Mouse (Mus musculus): ENCODE measurements around the gene Ppp1r13l.

The Ppp1r13l gene

DNA sequence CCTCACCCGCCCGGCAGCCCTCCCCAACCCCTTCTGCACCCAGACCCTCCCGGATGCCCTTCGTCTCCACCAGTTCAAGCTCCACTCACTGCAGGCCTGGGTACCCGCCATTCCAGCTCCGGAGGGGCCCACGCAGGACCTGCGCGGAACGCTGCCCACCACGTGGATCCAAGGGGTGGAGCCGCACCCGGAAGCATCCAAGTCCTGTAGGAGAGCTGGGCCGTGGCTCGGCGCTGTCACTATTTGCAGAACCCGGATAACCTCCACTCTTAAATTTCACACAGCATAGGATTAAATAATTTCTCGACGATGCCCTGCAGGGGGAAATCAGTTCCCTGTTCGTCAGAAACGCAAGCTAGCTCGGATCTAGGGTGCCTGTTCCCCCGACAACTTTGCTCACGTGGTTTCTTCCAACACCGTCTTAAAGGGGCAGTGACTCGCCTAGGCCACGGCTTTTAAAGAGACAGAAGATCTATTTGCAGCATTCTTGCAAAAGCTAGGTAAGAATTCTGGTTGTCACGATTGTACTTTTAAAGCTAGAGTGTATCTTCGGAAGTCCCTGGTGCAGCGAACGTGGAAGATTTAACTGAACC, at the start of gene Ppp1r13l, which contains the start of gene Cd3eap:
Gene Ppp1r13l, plus strand, starts transcription at position 451 of the 593 bp plus-strand sequence.
Gene Cd3eap, minus strand, starts transcription at position 185 of the 593 bp plus-strand sequence.
- Histone ChIP-seq H3K9me3 (ENCODE audit: low read length) (no peaks in the 10 kb centered on the region), H3K27me3 (ENCODE audit: insufficient read depth, low read length) (no peaks in the 10 kb centered on the region), H3K4me1 (replicated peaks; ENCODE audit: low read depth, low read length) (peaks cover 80% of the 10 kb centered on the region), H3K4me3 (replicated peaks; ENCODE audit: low read length) (peak within 1 kb of the TSS; percentile 94), H3K36me3 (ENCODE audit: insufficient read depth, low read length) (peaks cover 47% of the 10 kb centered on the region)
- no peak for TF ChIP-seq CTCF (conservative IDR thresholded peaks at IDR 0.05; ENCODE audit: low read length)
- no peak for TF ChIP-seq POU5F1 (IDR thresholded peaks at IDR 0.05; ENCODE audit: borderline replicate concordance, low read length)
- TF ChIP-seq NANOG (IDR thresholded peaks at IDR 0.05; ENCODE audit: borderline replicate concordance, low read length) = no peak

DNA sequence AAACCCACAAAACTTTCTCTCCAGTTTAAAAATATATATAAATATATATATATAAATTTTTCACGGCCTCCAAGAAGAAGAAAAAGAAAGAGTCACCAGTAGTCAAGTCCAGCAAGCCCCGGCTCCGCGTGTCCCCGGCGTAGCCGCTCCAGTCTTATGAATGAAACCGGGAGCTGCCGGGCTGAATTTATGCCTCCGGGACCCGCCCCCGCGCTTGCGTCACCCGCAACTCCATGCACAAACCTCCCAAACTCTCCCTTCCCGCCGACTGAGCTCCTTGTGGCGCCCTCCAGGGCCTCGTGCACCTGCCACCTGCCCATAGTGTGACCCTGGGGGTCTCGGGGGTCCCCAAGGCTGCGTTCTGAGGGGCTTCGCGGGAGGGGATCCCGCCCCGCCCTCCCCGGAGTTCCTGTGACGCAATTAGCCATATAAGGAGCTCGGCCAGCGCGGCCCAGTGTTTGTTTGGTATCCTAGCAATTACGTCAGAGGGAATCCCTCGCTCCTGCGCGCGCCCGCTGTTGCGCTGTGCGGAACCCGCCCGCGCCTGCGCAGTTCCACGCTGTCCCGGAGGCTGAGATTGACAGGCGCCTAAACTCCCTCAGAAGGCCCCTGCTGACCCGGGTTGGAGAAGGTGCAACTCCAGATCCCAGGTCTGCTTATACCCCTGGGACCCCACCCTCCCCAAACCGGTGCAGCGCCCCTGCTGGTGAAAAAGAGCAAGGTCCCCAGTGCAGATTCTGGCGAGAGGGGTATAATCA, 49.5 kb upstream of the Ppp1r13l start, which contains the start of gene Fosb:
Gene Fosb, minus strand, starts transcription at position 168 of the 758 bp plus-strand sequence.
- peak; percentile 29; the same call in 1 of the 2 replicates for TF ChIP-seq CTCF (conservative IDR thresholded peaks at IDR 0.05; ENCODE audit: low read length)
- TF ChIP-seq NANOG (IDR thresholded peaks at IDR 0.05; ENCODE audit: borderline replicate concordance, low read length) = no peak
- Histone ChIP-seq H3K27me3 (ENCODE audit: insufficient read depth, low read length) (peaks cover 48% of the 10 kb centered on the region), H3K4me1 (replicated peaks; ENCODE audit: low read depth, low read length) (peaks cover 35% of the 10 kb centered on the region), H3K9me3 (ENCODE audit: low read length) (no peaks in the 10 kb centered on the region), H3K4me3 (replicated peaks; ENCODE audit: low read length) (peak within 1 kb of the TSS; percentile 93), H3K36me3 (ENCODE audit: insufficient read depth, low read length) (no peaks in the 10 kb centered on the region)

DNA sequence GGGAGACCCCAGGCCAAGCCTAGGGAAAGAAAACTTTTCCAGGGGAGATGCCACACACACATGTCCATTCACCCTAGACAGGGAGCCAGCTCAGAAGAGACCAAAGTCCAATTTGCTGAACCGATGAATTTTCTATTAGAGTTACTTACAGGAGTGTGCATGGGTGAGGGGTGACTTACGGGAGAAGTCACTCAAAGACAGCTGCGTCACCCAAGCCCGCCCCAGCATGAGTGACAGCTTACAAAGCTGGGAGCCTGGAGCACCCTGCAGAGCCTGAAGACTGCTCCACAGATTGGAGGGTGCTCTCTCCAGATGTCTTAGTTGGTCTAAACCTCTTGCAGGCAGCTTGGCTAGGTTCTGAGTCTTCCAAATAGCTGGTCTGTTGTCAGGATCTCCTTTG, 47.6 kb upstream of the Ppp1r13l start:
- TF ChIP-seq POU5F1 (IDR thresholded peaks at IDR 0.05; ENCODE audit: borderline replicate concordance, low read length) = no peak
- TF ChIP-seq CTCF (conservative IDR thresholded peaks at IDR 0.05; ENCODE audit: low read length) = no peak
- H3K4me3 ChIP-seq (replicated peaks; ENCODE audit: low read length) = no peak overlapping the region
- H3K4me1 ChIP-seq (replicated peaks; ENCODE audit: low read depth, low read length) = peaks cover 29% of the 10 kb centered on the region

DNA sequence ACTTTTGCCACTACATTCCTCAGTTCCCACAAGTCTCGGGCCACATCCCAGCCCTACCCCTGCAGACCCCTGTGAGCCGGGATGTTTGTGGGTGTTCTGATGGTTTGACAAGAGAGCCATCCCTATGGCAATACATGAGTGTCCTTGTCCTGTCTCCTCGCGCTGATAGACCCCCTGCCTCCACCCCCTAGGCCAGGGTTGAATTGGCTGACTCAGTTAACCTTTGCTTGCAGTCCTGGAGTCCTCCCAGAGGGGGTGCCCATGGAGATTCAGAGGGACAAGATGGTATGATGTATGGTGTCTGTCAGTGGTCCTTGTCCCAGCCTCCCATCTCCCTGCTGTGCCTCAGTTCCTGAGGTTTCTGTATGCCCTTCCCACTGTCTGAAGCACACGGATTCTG, 45.5 kb upstream of the Ppp1r13l start:
- TF ChIP-seq CTCF (conservative IDR thresholded peaks at IDR 0.05; ENCODE audit: low read length) (no peak), POU5F1 (IDR thresholded peaks at IDR 0.05; ENCODE audit: borderline replicate concordance, low read length) (no peak)
- H3K4me3 ChIP-seq (replicated peaks; ENCODE audit: low read length) = no peak overlapping the region
- no peaks in the 10 kb centered on the region for H3K36me3 ChIP-seq (ENCODE audit: insufficient read depth, low read length)
- H3K9me3 ChIP-seq (ENCODE audit: low read length) = no peaks in the 10 kb centered on the region
- H3K27me3 ChIP-seq (ENCODE audit: insufficient read depth, low read length) = peaks cover 46% of the 10 kb centered on the region
- H3K4me1 ChIP-seq (replicated peaks; ENCODE audit: low read depth, low read length) = peaks cover 11% of the 10 kb centered on the region

More for the DNA sequence above, 47.6 kb upstream of the Ppp1r13l start:
- Histone ChIP-seq H3K27me3 (ENCODE audit: insufficient read depth, low read length) (peaks cover 39% of the 10 kb centered on the region), H3K9me3 (ENCODE audit: low read length) (no peaks in the 10 kb centered on the region), H3K36me3 (ENCODE audit: insufficient read depth, low read length) (no peaks in the 10 kb centered on the region)

DNA sequence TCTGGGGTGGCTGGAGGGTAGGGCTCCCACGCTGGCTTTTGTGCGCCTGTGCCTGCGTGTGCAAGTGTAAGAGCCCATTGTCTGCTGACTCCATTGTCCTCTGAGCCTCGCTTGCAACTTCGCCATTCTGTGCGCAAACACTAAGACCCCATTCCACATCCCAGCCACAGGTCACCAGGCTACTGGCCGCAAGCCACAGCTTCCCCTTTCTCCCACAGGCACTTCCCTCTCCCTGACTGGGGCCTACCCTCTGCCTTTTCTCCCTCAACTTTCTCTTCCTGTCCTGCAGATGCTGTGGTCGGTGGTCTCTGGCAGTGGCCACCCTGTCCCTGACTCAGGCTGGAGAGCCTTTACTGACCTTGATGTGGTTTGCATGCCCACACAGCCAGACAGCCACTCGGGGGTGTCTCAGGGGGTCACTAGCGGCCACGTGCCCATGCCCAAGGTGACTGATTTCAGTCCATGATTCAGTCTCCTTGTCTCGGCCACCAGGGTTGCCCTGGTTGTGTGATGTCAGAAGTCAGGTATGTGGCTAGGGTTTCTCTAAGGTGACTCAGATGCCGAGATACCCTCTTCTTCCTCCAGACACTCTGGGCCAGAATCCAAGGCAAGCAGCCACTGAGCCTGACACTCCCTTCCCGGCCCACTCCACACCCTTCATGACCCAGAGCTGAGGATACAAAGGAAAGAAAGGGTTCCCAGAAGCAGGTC, 42.9 kb upstream of the Ppp1r13l start:
- no peaks in the 10 kb centered on the region for H3K36me3 ChIP-seq (ENCODE audit: insufficient read depth, low read length)
- H3K4me3 ChIP-seq (replicated peaks; ENCODE audit: low read length) = no peak overlapping the region
- no peaks in the 10 kb centered on the region for H3K9me3 ChIP-seq (ENCODE audit: low read length)
- peaks cover 48% of the 10 kb centered on the region for H3K27me3 ChIP-seq (ENCODE audit: insufficient read depth, low read length)
- peaks cover 8% of the 10 kb centered on the region for H3K4me1 ChIP-seq (replicated peaks; ENCODE audit: low read depth, low read length)
- no peak for TF ChIP-seq NANOG (IDR thresholded peaks at IDR 0.05; ENCODE audit: borderline replicate concordance, low read length)
- no peak for TF ChIP-seq CTCF (conservative IDR thresholded peaks at IDR 0.05; ENCODE audit: low read length)
- no peak for TF ChIP-seq POU5F1 (IDR thresholded peaks at IDR 0.05; ENCODE audit: borderline replicate concordance, low read length)

DNA sequence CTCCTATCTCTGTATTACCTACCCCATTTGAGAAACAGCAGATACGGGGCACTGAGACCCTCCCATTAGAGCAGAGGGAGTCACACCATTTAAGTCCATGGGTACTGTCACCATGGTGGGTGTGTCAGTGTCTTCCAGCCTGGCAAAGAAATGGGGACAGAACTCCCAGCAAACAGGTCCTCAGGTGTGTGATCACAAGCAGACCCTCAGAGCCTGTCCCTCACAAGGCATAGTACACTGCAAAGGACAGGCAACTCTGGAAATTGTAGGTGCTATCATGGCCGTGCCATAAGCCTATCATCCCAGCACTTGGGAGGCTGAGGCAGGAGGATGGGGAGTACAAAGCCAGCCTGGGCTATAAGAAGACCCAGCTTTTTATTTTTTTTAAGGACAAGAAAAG, 41.3 kb upstream of the Ppp1r13l start:
- H3K9me3 ChIP-seq (ENCODE audit: low read length) = no peaks in the 10 kb centered on the region
- no peak overlapping the region for H3K4me3 ChIP-seq (replicated peaks; ENCODE audit: low read length)
- no peaks in the 10 kb centered on the region for H3K36me3 ChIP-seq (ENCODE audit: insufficient read depth, low read length)
- no peak for TF ChIP-seq POU5F1 (IDR thresholded peaks at IDR 0.05; ENCODE audit: borderline replicate concordance, low read length)
- no peak for TF ChIP-seq NANOG (IDR thresholded peaks at IDR 0.05; ENCODE audit: borderline replicate concordance, low read length)
- no peak for TF ChIP-seq CTCF (conservative IDR thresholded peaks at IDR 0.05; ENCODE audit: low read length)
- peaks cover 58% of the 10 kb centered on the region for H3K27me3 ChIP-seq (ENCODE audit: insufficient read depth, low read length)
- H3K4me1 ChIP-seq (replicated peaks; ENCODE audit: low read depth, low read length) = peaks cover 11% of the 10 kb centered on the region

DNA sequence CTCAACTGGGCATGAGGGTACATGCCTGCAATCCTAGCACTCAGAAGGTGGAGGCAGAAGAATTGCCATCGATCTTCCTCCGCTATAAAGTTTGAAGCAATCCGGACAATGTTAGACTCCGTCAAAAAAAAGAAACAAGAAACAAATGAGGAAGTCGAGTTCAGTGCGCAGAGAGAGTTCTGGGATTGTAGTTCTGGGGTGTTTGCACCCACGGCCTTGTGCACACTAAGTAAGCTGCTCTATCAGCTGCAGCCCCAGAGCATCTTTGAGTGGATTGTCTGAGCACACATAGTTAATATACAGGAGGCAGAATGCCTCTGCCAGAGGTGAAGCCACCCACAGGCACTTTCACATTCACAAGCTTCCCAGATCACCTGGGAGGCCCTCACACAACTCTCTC, 40.9 kb upstream of the Ppp1r13l start:
- Histone ChIP-seq H3K4me3 (replicated peaks; ENCODE audit: low read length) (no peak overlapping the region), H3K4me1 (replicated peaks; ENCODE audit: low read depth, low read length) (peaks cover 11% of the 10 kb centered on the region), H3K9me3 (ENCODE audit: low read length) (no peaks in the 10 kb centered on the region), H3K36me3 (ENCODE audit: insufficient read depth, low read length) (no peaks in the 10 kb centered on the region), H3K27me3 (ENCODE audit: insufficient read depth, low read length) (peaks cover 54% of the 10 kb centered on the region)
- no peak for TF ChIP-seq NANOG (IDR thresholded peaks at IDR 0.05; ENCODE audit: borderline replicate concordance, low read length)
- TF ChIP-seq CTCF (conservative IDR thresholded peaks at IDR 0.05; ENCODE audit: low read length) = no peak
- TF ChIP-seq POU5F1 (IDR thresholded peaks at IDR 0.05; ENCODE audit: borderline replicate concordance, low read length) = no peak

DNA sequence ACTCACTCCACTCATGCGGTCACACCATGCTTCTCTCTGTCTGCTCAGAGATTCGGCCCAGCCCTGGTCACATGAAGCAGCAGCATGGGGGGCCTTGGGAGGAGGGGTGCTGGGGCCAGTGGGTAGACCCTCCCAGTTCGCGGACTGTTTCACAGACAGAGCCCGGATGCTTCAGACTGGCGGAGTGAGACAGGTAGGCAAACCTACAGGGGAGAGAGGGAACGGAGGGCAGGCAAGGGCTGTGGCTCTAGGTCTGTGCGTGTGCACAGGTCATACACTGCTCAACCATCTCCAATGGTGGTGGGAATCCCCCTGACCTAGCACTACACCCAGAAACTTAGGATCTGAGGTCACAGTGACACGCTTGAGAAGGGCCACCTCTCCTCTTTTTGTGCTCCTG, 40.1 kb upstream of the Ppp1r13l start:
- TF ChIP-seq NANOG (IDR thresholded peaks at IDR 0.05; ENCODE audit: borderline replicate concordance, low read length) (no peak), POU5F1 (IDR thresholded peaks at IDR 0.05; ENCODE audit: borderline replicate concordance, low read length) (no peak), CTCF (conservative IDR thresholded peaks at IDR 0.05; ENCODE audit: low read length) (no peak)
- Histone ChIP-seq H3K27me3 (ENCODE audit: insufficient read depth, low read length) (peaks cover 47% of the 10 kb centered on the region), H3K9me3 (ENCODE audit: low read length) (no peaks in the 10 kb centered on the region), H3K36me3 (ENCODE audit: insufficient read depth, low read length) (no peaks in the 10 kb centered on the region), H3K4me1 (replicated peaks; ENCODE audit: low read depth, low read length) (peaks cover 14% of the 10 kb centered on the region), H3K4me3 (replicated peaks; ENCODE audit: low read length) (peak overlapping the region; percentile 78)

Data from E14TG2a.4 (cell line).